Mouse (Mus musculus) hindbrain, embryonic 16.5 days (tissue): ENCODE data around the gene Tcf19. TPM values are rescaled to one million over a fixed set of nuclear protein-coding genes. Genes with fewer than 3 reads are reported as not detected.

Experiments
- ATAC-seq: fragments of 200-750 bp; cut with Nextera tagmentation; 2 replicates; pipeline ENCODE4 v1.8.0; 2017; ENCODE audit warnings: moderate TSS enrichment, moderate library complexity
- H3K27ac ChIP-seq: fragments of 300-500 bp; sonication (generic); 2 replicates; pipeline ENCODE4 v1.5.1; 2014; ENCODE audit warnings: low read depth, mild to moderate bottlenecking, control low read depth, low read length, moderate library complexity
- H3K27me3 ChIP-seq: fragments of 300-500 bp; sonication (generic); replicated peaks from 2 replicates; pipeline ENCODE4 v1.6.1; 2014; ENCODE audit warnings: low read length; ENCODE audit not compliant: control insufficient read depth, insufficient read depth
- H3K36me3 ChIP-seq: fragments of 300-500 bp; sonication (generic); 2 replicates; pipeline ENCODE4 v1.6.1; 2014; ENCODE audit warnings: mild to moderate bottlenecking, low read length, moderate library complexity, mixed read lengths; ENCODE audit not compliant: control insufficient read depth, insufficient read depth
- H3K4me1 ChIP-seq: fragments of 300-500 bp; sonication (generic); 2 replicates; pipeline ENCODE4 v1.6.1; 2014; ENCODE audit warnings: low read depth, low read length; ENCODE audit not compliant: control insufficient read depth, insufficient read depth
- H3K4me2 ChIP-seq: fragments of 300-500 bp; sonication (generic); 2 replicates; pipeline ENCODE4 v1.6.1; 2014; ENCODE audit warnings: mild to moderate bottlenecking, low read length, control low read depth, moderate library complexity
- H3K4me3 ChIP-seq: fragments of 300-500 bp; sonication (generic); 2 replicates; pipeline ENCODE4 v1.5.1; 2014; ENCODE audit warnings: mild to moderate bottlenecking, low read length, control low read depth, moderate library complexity
- H3K9ac ChIP-seq: fragments of 300-500 bp; sonication (generic); 2 replicates; pipeline ENCODE4 v1.6.1; 2014; ENCODE audit warnings: low read depth, mild to moderate bottlenecking, control low read depth, low read length, moderate library complexity
- H3K9me3 ChIP-seq: fragments of 300-500 bp; sonication (generic); 2 replicates; pipeline ENCODE4 v1.6.1; 2014; ENCODE audit warnings: mild to moderate bottlenecking, low read length, moderate library complexity; ENCODE audit not compliant: control insufficient read depth
- WGBS: fragments of 180-500 bp; shearing (Covaris S2); extraction: QIAGEN DNeasy Blood & Tissue Kit; methylation state at CpG from one replicate; pipeline ENCODE4 v1.1.7; 2014; 5-methylcytosine and 5-hydroxymethylcytosine counted together
- polyA plus RNA-seq: library from polyadenylated mRNA; unstranded; fragments of >200 nt; fragmentation: Nextera tagmentation; extraction: Ambion mirVana; gene quantifications from 2 replicates; pipeline ENCODE4 v1.2.1, GENCODE M21; 2015

Gene Tcf19
- polyA plus RNA-seq, 1 experiment from 2014 or later, result 16.4 TPM

- ATAC-seq, result no peak
- 19% methylated on average over 8 of the region's 8 CpGs for WGBS
- Histone ChIP-seq H3K4me3 (no peak overlapping the region), H3K27ac (no peak overlapping the region), H3K4me2 (no peak overlapping the region), H3K4me1 (no peaks in the 10 kb centered on the region; the same call in 1 of the 2 replicates), H3K9ac (no peak overlapping the region), H3K27me3 (peaks cover 24% of the 10 kb centered on the region), H3K9me3 (no peaks in the 10 kb centered on the region), H3K36me3 (no peaks in the 10 kb centered on the region)
Observed at GRCm38 (mm10) chr17:35504628-35505481, 11.8 kb downstream of the Tcf19 start.

- Histone ChIP-seq H3K4me3 (no peak overlapping the region), H3K27ac (no peak overlapping the region), H3K4me1 (no peaks in the 10 kb centered on the region), H3K9ac (no peak overlapping the region), H3K9me3 (no peaks in the 10 kb centered on the region), H3K27me3 (peaks cover 24% of the 10 kb centered on the region), H3K4me2 (no peak overlapping the region), H3K36me3 (no peaks in the 10 kb centered on the region)
- ATAC-seq, result no peak
- WGBS, result 27% methylated on average over 5 of the region's 5 CpGs
Observed at GRCm38 (mm10) chr17:35503849-35504248, 12.8 kb downstream of the Tcf19 start.

GRCm38 (mm10) chr17:35502762-35503161 is 13.9 kb downstream of the Tcf19 start:
- H3K27me3 ChIP-seq, result peaks cover 20% of the 10 kb centered on the region
- no peak for ATAC-seq
- no peaks in the 10 kb centered on the region for H3K36me3 ChIP-seq
- H3K4me1 ChIP-seq, result no peaks in the 10 kb centered on the region
- no peak overlapping the region for H3K9ac ChIP-seq
- H3K27ac ChIP-seq, result no peak overlapping the region
- H3K4me2 ChIP-seq, result no peak overlapping the region
- 49% methylated on average over 5 of the region's 5 CpGs for WGBS
- H3K9me3 ChIP-seq, result no peaks in the 10 kb centered on the region
- no peak overlapping the region for H3K4me3 ChIP-seq

GRCm38 (mm10) chr17:35502226-35502625 is 14.4 kb downstream of the Tcf19 start:
- Histone ChIP-seq H3K4me2 (no peak overlapping the region), H3K9me3 (no peaks in the 10 kb centered on the region), H3K36me3 (no peaks in the 10 kb centered on the region), H3K27me3 (peaks cover 19% of the 10 kb centered on the region), H3K27ac (no peak overlapping the region), H3K4me3 (no peak overlapping the region), H3K4me1 (no peaks in the 10 kb centered on the region), H3K9ac (no peak overlapping the region)
- no peak for ATAC-seq
- WGBS, result 5% methylated on average over 6 of the region's 6 CpGs

GRCm38 (mm10) chr17:35497124-35497523 is 19.5 kb downstream of the Tcf19 start:
- Histone ChIP-seq H3K4me2 (no peak overlapping the region), H3K36me3 (no peaks in the 10 kb centered on the region), H3K4me1 (no peaks in the 10 kb centered on the region), H3K4me3 (no peak overlapping the region), H3K27ac (no peak overlapping the region), H3K9me3 (no peaks in the 10 kb centered on the region), H3K27me3 (no peaks in the 10 kb centered on the region), H3K9ac (no peak overlapping the region)
- 95% methylated on average over 7 of the region's 7 CpGs for WGBS
- ATAC-seq, result no peak

- Histone ChIP-seq H3K36me3 (no peaks in the 10 kb centered on the region), H3K4me1 (no peaks in the 10 kb centered on the region), H3K4me3 (no peak overlapping the region), H3K27me3 (no peaks in the 10 kb centered on the region), H3K4me2 (no peak overlapping the region), H3K9ac (no peak overlapping the region), H3K27ac (no peak overlapping the region), H3K9me3 (no peaks in the 10 kb centered on the region)
- ATAC-seq, result no peak
- 47% methylated on average over 5 of the region's 5 CpGs for WGBS
Observed at GRCm38 (mm10) chr17:35490320-35490719, 26.3 kb downstream of the Tcf19 start.

GRCm38 (mm10) chr17:35488041-35488440 is 28.6 kb downstream of the Tcf19 start:
- Histone ChIP-seq H3K4me1 (no peaks in the 10 kb centered on the region), H3K4me2 (no peak overlapping the region)

GRCm38 (mm10) chr17:35486726-35487125 is 29.9 kb downstream of the Tcf19 start:
- no peaks in the 10 kb centered on the region for H3K9me3 ChIP-seq
- no peak overlapping the region for H3K27ac ChIP-seq
- no peaks in the 10 kb centered on the region for H3K36me3 ChIP-seq
- no peak overlapping the region for H3K9ac ChIP-seq
- H3K27me3 ChIP-seq, result no peaks in the 10 kb centered on the region
- H3K4me1 ChIP-seq, result no peaks in the 10 kb centered on the region
- 58% methylated on average over 10 of the region's 10 CpGs for WGBS
- no peak for ATAC-seq
- H3K4me3 ChIP-seq, result no peak overlapping the region
- no peak overlapping the region for H3K4me2 ChIP-seq

More at GRCm38 (mm10) chr17:35488041-35488440, 28.6 kb downstream of the Tcf19 start:
- WGBS, result 94% methylated on average over 2 of the region's 2 CpGs
- H3K36me3 ChIP-seq, result no peaks in the 10 kb centered on the region
- H3K9ac ChIP-seq, result no peak overlapping the region
- no peak overlapping the region for H3K27ac ChIP-seq
- no peaks in the 10 kb centered on the region for H3K9me3 ChIP-seq
- ATAC-seq, result no peak
- no peaks in the 10 kb centered on the region for H3K27me3 ChIP-seq
- H3K4me3 ChIP-seq, result no peak overlapping the region

- no peaks in the 10 kb centered on the region for H3K36me3 ChIP-seq
- H3K4me2 ChIP-seq, result no peak overlapping the region
- 23% methylated on average over 4 of the region's 4 CpGs for WGBS
- no peak for ATAC-seq
- H3K9me3 ChIP-seq, result no peaks in the 10 kb centered on the region
- no peaks in the 10 kb centered on the region for H3K27me3 ChIP-seq
- no peak overlapping the region for H3K4me3 ChIP-seq
- H3K4me1 ChIP-seq, result no peaks in the 10 kb centered on the region
- H3K9ac ChIP-seq, result peak overlapping the region; percentile 0; the same call in 1 of the 2 replicates
- H3K27ac ChIP-seq, result no peak overlapping the region
Observed at GRCm38 (mm10) chr17:35485702-35486101, 30.9 kb downstream of the Tcf19 start.
